Mouse (Mus musculus): ENCODE results near the gene Nme3. TPM values are rescaled to one million over a fixed set of nuclear protein-coding genes. Genes with fewer than 3 reads are reported as not detected.
A peak's percentile ranks its signal among the peaks of the same experiment; 100 is the strongest.
"Not testable (repeated sequence)": the region's sequence is repeated elsewhere in the genome, so short reads cannot be mapped to it uniquely, and the experiment has no call there.

Nme3 gene
- polyA plus RNA-seq, 1 experiment from 2014 or later = 41.4 TPM

- Histone ChIP-seq H3K27me3 (ENCODE audit: insufficient read depth, poor library complexity, severe bottlenecking) (no peaks in the 10 kb centered on the region), H3K9me3 (no peaks in the 10 kb centered on the region), H3K4me1 (peaks cover 18% of the 10 kb centered on the region), H3K27ac (no peak overlapping the region), H3K4me3 (no peak overlapping the region), H3K36me3 (peaks cover 14% of the 10 kb centered on the region)
- WGBS = 87% methylated on average over 4 of the region's 4 CpGs
- no peak for DNase-seq (ENCODE audit: low spot score)
Measured at GRCm38 (mm10) chr17:24933163-24933562, 36.9 kb downstream of the Nme3 start.

- peak overlapping the region; percentile 85 for H3K4me3 ChIP-seq
- WGBS = 40% methylated on average over 4 of the region's 4 CpGs
Measured at GRCm38 (mm10) chr17:24934926-24935325, 38.6 kb downstream of the Nme3 start.

GRCm38 (mm10) chr17:24935666-24936065 lies 39.4 kb downstream of the Nme3 start:
- DNase-seq (ENCODE audit: low spot score) = no peak
- Histone ChIP-seq H3K27me3 (ENCODE audit: insufficient read depth, poor library complexity, severe bottlenecking) (no peaks in the 10 kb centered on the region), H3K4me3 (peak overlapping the region; percentile 85), H3K9me3 (no peaks in the 10 kb centered on the region), H3K27ac (peak overlapping the region; percentile 86), H3K36me3 (peaks cover 13% of the 10 kb centered on the region), H3K4me1 (peaks cover 18% of the 10 kb centered on the region)

More at GRCm38 (mm10) chr17:24934926-24935325, 38.6 kb downstream of the Nme3 start:
- H3K27me3 ChIP-seq (ENCODE audit: insufficient read depth, poor library complexity, severe bottlenecking) = no peaks in the 10 kb centered on the region
- H3K4me1 ChIP-seq = peaks cover 18% of the 10 kb centered on the region
- H3K9me3 ChIP-seq = no peaks in the 10 kb centered on the region
- 0 out of 2 replicates have a peak overlapping the region, but pooled peaks have one; percentile 31 for H3K27ac ChIP-seq
- peaks cover 13% of the 10 kb centered on the region for H3K36me3 ChIP-seq
- no peak for DNase-seq (ENCODE audit: low spot score)

GRCm38 (mm10) chr17:24936259-24937237 lies 40.2 kb downstream of the Nme3 start, which contains the start of gene Mapk8ip3:
TSS of gene Mapk8ip3 (minus strand) at chr17:24936977.
- H3K27me3 ChIP-seq (ENCODE audit: insufficient read depth, poor library complexity, severe bottlenecking) = no peaks in the 10 kb centered on the region
- WGBS = under 1% methylated on average over 78 of the region's 78 CpGs
- peaks cover 17% of the 10 kb centered on the region for H3K36me3 ChIP-seq
- H3K9me3 ChIP-seq = no peaks in the 10 kb centered on the region
- peak within 1 kb of the TSS; percentile 86 for H3K27ac ChIP-seq
- peak within 1 kb of the TSS; percentile 85 for H3K4me3 ChIP-seq
- H3K4me1 ChIP-seq = peaks cover 18% of the 10 kb centered on the region
- DNase-seq (ENCODE audit: low spot score) = peak; percentile 98

DNA sequence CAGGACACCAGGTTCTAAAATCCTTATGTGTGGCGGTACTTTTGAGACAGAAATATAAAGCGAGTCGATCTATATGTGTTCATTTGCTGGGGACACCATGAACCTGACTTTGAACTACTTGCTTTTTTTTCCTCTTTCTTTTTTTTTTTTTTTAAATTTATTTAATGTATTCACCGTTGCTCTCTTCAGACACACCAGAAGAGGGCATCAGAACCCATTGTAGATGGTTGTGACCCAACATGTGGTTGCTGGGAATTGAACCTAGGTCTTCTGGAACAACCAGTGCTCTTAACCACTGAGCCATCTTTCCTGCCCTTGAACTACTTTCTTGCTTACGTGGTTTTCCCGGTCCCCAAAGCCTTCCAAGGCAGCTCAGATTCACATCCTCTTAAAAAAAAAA lies 41.0 kb downstream of the Nme3 start:
- no peak for DNase-seq (ENCODE audit: low spot score)
- H3K9me3 ChIP-seq = no peaks in the 10 kb centered on the region
- peak overlapping the region; percentile 85 for H3K4me3 ChIP-seq
- H3K36me3 ChIP-seq = peaks cover 13% of the 10 kb centered on the region; the same call in 1 of the 2 replicates
- H3K27me3 ChIP-seq (ENCODE audit: insufficient read depth, poor library complexity, severe bottlenecking) = no peaks in the 10 kb centered on the region
- 41% methylated on average over 6 of the region's 6 CpGs for WGBS
- H3K4me1 ChIP-seq = peaks cover 18% of the 10 kb centered on the region
- peak overlapping the region; percentile 86 for H3K27ac ChIP-seq

DNA sequence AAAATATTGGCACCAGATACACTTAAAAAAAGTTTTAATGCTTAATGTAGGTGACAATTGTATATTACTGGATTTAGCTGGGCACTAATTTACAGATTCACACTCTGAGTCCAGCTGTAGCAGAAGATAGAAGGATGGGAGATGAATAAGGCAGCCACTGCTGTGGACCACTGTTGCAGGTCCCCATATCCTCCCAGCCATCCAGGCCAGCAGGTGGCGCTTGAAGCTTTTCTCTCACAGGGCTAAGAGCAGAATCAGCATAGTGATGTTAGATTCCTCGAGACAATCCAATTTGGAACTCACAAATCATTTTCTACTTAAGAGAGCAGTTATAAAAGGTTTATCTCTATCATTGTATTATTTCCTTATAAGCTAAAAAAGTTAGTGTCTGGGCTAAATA lies 46.2 kb downstream of the Nme3 start:
- H3K36me3 ChIP-seq = peaks cover 52% of the 10 kb centered on the region
- 25% methylated on average over 2 of the region's 2 CpGs for WGBS
- H3K9me3 ChIP-seq; H3K27me3 ChIP-seq (ENCODE audit: insufficient read depth, poor library complexity, severe bottlenecking); H3K4me1 ChIP-seq; H3K27ac ChIP-seq; H3K4me3 ChIP-seq; DNase-seq (ENCODE audit: low spot score): not testable (repeated sequence)

GRCm38 (mm10) chr17:24943036-24943435 lies 46.7 kb downstream of the Nme3 start:
- DNase-seq (ENCODE audit: low spot score) = no peak
- H3K4me1 ChIP-seq = no peaks in the 10 kb centered on the region
- WGBS = 90% methylated on average over 7 of the region's 7 CpGs
- no peaks in the 10 kb centered on the region for H3K27me3 ChIP-seq (ENCODE audit: insufficient read depth, poor library complexity, severe bottlenecking)
- H3K27ac ChIP-seq = no peak overlapping the region
- H3K4me3 ChIP-seq = no peak overlapping the region
- peaks cover 58% of the 10 kb centered on the region for H3K36me3 ChIP-seq
- no peaks in the 10 kb centered on the region for H3K9me3 ChIP-seq

DNA sequence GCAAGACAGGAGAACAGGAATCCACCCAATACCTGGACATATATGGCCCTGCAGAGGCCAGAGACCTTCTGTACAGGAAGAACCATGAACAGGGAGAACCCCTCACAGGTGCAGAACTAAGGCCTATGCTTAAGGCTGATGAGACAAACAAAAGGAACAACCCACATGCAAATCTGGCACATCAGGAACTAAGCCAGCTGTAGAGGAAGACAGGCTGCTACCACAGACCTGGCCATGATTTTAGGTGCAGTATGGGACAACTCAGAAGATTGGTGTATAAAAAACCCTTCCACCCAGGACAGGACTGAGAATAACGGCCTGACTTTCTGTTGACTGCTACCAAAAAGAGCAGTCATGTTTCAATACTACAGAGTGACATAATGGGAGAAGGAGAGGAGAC lies 47.3 kb downstream of the Nme3 start:
- WGBS = 82% methylated on average over 1 of the region's 1 CpGs
- not testable (repeated sequence) for H3K27ac ChIP-seq; H3K27me3 ChIP-seq (ENCODE audit: insufficient read depth, poor library complexity, severe bottlenecking); H3K4me1 ChIP-seq; H3K4me3 ChIP-seq; DNase-seq (ENCODE audit: low spot score); H3K9me3 ChIP-seq
- peaks cover 64% of the 10 kb centered on the region for H3K36me3 ChIP-seq

Other genes starting within 250 kb of the Nme3 start
- gene Slc9a3r2, start 246.2 kb upstream of the Nme3 start, polyA plus RNA-seq (2016; fragmentation: Nextera tagmentation; extraction: Ambion mirVana) = 51.5 and 51.9 TPM in 2 replicates
- 0.28 TPM in 1 of 2 replicates, not detected in the other for gene Npw, start 238.0 kb upstream of the Nme3 start, polyA plus RNA-seq (2016; fragmentation: Nextera tagmentation; extraction: Ambion mirVana)
- gene Zfp598, start 226.8 kb upstream of the Nme3 start, polyA plus RNA-seq (2016; fragmentation: Nextera tagmentation; extraction: Ambion mirVana) = 22.3 and 26.2 TPM in 2 replicates
- 0.54 and 1.5 TPM in 2 replicates for gene Syngr3, start 206.5 kb upstream of the Nme3 start, polyA plus RNA-seq (2016; fragmentation: Nextera tagmentation; extraction: Ambion mirVana)
- 38.3 and 49.4 TPM in 2 replicates for gene Gfer, start 200.3 kb upstream of the Nme3 start, polyA plus RNA-seq (2016; fragmentation: Nextera tagmentation; extraction: Ambion mirVana)
- gene Noxo1, start 200.3 kb upstream of the Nme3 start, polyA plus RNA-seq (2016; fragmentation: Nextera tagmentation; extraction: Ambion mirVana) = 0.78 and 0.79 TPM in 2 replicates
- gene Tbl3, start 188.8 kb upstream of the Nme3 start, polyA plus RNA-seq (2016; fragmentation: Nextera tagmentation; extraction: Ambion mirVana) = 79.1 and 100 TPM in 2 replicates
- gene Rnf151, start 178.4 kb upstream of the Nme3 start, polyA plus RNA-seq (2016; fragmentation: Nextera tagmentation; extraction: Ambion mirVana) = 0.20 and 0.33 TPM in 2 replicates
- 1,171 and 1,258 TPM in 2 replicates for gene Rps2, start 178.4 kb upstream of the Nme3 start, polyA plus RNA-seq (2016; fragmentation: Nextera tagmentation; extraction: Ambion mirVana)
- gene Ndufb10, start 172.0 kb upstream of the Nme3 start, polyA plus RNA-seq (2016; fragmentation: Nextera tagmentation; extraction: Ambion mirVana) = 342 and 383 TPM in 2 replicates
- 0.39 and 1.3 TPM in 2 replicates for gene Rpl3l, start 168.7 kb upstream of the Nme3 start, polyA plus RNA-seq (2016; fragmentation: Nextera tagmentation; extraction: Ambion mirVana)
- 17.8 and 19.7 TPM in 2 replicates for gene Msrb1, start 159.9 kb upstream of the Nme3 start, polyA plus RNA-seq (2016; fragmentation: Nextera tagmentation; extraction: Ambion mirVana)
- gene Hs3st6, start 143.5 kb upstream of the Nme3 start, polyA plus RNA-seq (2016; fragmentation: Nextera tagmentation; extraction: Ambion mirVana) = 0.51 and 0.80 TPM in 2 replicates
- gene Meiob, start 92.2 kb upstream of the Nme3 start, polyA plus RNA-seq (2016; fragmentation: Nextera tagmentation; extraction: Ambion mirVana) = not detected in 2 replicates
- gene Hagh, start 56.4 kb upstream of the Nme3 start, polyA plus RNA-seq (2016; fragmentation: Nextera tagmentation; extraction: Ambion mirVana) = 38.9 and 49.0 TPM in 2 replicates
- gene Fahd1, start 46.1 kb upstream of the Nme3 start, polyA plus RNA-seq (2016; fragmentation: Nextera tagmentation; extraction: Ambion mirVana) = 31.4 and 37.8 TPM in 2 replicates
- 0.21 and 0.85 TPM in 2 replicates for gene Igfals, start 30.5 kb upstream of the Nme3 start, polyA plus RNA-seq (2016; fragmentation: Nextera tagmentation; extraction: Ambion mirVana)
- 59.1 and 71.0 TPM in 2 replicates for gene Nubp2, start 10.2 kb upstream of the Nme3 start, polyA plus RNA-seq (2016; fragmentation: Nextera tagmentation; extraction: Ambion mirVana)
- 31.1 and 36.1 TPM in 2 replicates for gene Spsb3, start 9.9 kb upstream of the Nme3 start, polyA plus RNA-seq (2016; fragmentation: Nextera tagmentation; extraction: Ambion mirVana)
- 25.6 and 28.0 TPM in 2 replicates for gene Eme2, start 1.4 kb upstream of the Nme3 start, polyA plus RNA-seq (2016; fragmentation: Nextera tagmentation; extraction: Ambion mirVana)
- 109 and 117 TPM in 2 replicates for gene Mrps34, start 1.4 kb upstream of the Nme3 start, polyA plus RNA-seq (2016; fragmentation: Nextera tagmentation; extraction: Ambion mirVana)
- gene Mapk8ip3, start 40.5 kb downstream of the Nme3 start, polyA plus RNA-seq (2016; fragmentation: Nextera tagmentation; extraction: Ambion mirVana) = 36.3 and 42.6 TPM in 2 replicates
- gene Jpt2, start 64.2 kb downstream of the Nme3 start, polyA plus RNA-seq (2016; fragmentation: Nextera tagmentation; extraction: Ambion mirVana) = 212 and 255 TPM in 2 replicates
- gene Cramp1l, start 119.3 kb downstream of the Nme3 start, polyA plus RNA-seq (2016; fragmentation: Nextera tagmentation; extraction: Ambion mirVana) = 6.2 and 7.2 TPM in 2 replicates
- 18.4 and 19.1 TPM in 2 replicates for gene Ift140, start 119.6 kb downstream of the Nme3 start, polyA plus RNA-seq (2016; fragmentation: Nextera tagmentation; extraction: Ambion mirVana)
- 12.2 and 15.9 TPM in 2 replicates for gene Tmem204, start 187.1 kb downstream of the Nme3 start, polyA plus RNA-seq (2016; fragmentation: Nextera tagmentation; extraction: Ambion mirVana)
- 35.2 and 45.2 TPM in 2 replicates for gene Telo2, start 219.5 kb downstream of the Nme3 start, polyA plus RNA-seq (2016; fragmentation: Nextera tagmentation; extraction: Ambion mirVana)
- 0.08 and 0.15 TPM in 2 replicates for gene Ptx4, start 224.3 kb downstream of the Nme3 start, polyA plus RNA-seq (2016; fragmentation: Nextera tagmentation; extraction: Ambion mirVana)
- 20.5 and 21.7 TPM in 2 replicates for gene Clcn7, start 236.9 kb downstream of the Nme3 start, polyA plus RNA-seq (2016; fragmentation: Nextera tagmentation; extraction: Ambion mirVana)

All from heart, embryonic 10.5 days (tissue).